Mouse (Mus musculus) kidney, adult 2 months (tissue): ENCODE results near the gene Nagpa.

ENCODE experiments used
- CTCF ChIP-seq: fragments of 200-500 bp; conservative IDR thresholded peaks from 2 replicates; pipeline ENCODE4 v1.5.1; 2011; ENCODE audit warnings: low read depth, mild to moderate bottlenecking, control low read depth, low read length, moderate library complexity, mixed read lengths; ENCODE audit not compliant: insufficient read depth, insufficient read length
- POLR2A ChIP-seq: fragments of 200-500 bp; IDR thresholded peaks from one replicate; pipeline ENCODE4 v1.6.1; 2011; ENCODE audit warnings: low read depth, low read length, control low read depth

- TF ChIP-seq CTCF (no peak), POLR2A (no peak)
These were observed 612 bp downstream of the Nagpa start for GRCm38 (mm10) chr16:5203200-5203599.
